Mouse (Mus musculus): ENCODE measurements around the gene Rapgef1.

GRCm38 (mm10) chr2:29706726-29707620 lies 87.5 kb downstream of the Rapgef1 start:
- TF ChIP-seq CTCF (IDR thresholded peaks at IDR 0.05; ENCODE audit: control insufficient read depth, insufficient read depth, low read length): no peak
- TF ChIP-seq POLR2A (IDR thresholded peaks at IDR 0.05; ENCODE audit: borderline replicate concordance, control insufficient read depth, low read depth, low read length): no peak
